Comparison of ENCODE assay signal across 17 mouse cellular contexts in genomic region chr1:36437223-36437622, GRCm38 (mm10).
"Had no signal": no experiment of that assay in that cellular context is flagged by ENCODE, and none has a peak within 500 bp of the region (broad histone marks: within the 10 kb centered on the region; RNA-seq: fewer than 3 reads in every experiment).

No protein-coding gene starts in this region.

- H3K4me3 ChIP-seq: midbrain, embryonic 13.5 days; midbrain, embryonic 15.5 days; neural tube, embryonic 13.5 days; neural tube, embryonic 15.5 days had no signal

- H3K9ac ChIP-seq: liver, embryonic 14.5 days; lung, embryonic 14.5 days; midbrain, embryonic 13.5 days; midbrain, embryonic 15.5 days; neural tube, embryonic 13.5 days; neural tube, embryonic 15.5 days had no signal

- H3K4me1 ChIP-seq: midbrain, embryonic 13.5 days; midbrain, embryonic 15.5 days; neural tube, embryonic 15.5 days had no signal

- H3K9me3 ChIP-seq: midbrain, embryonic 13.5 days; midbrain, embryonic 15.5 days; neural tube, embryonic 13.5 days; neural tube, embryonic 15.5 days had no signal

- H3K27me3 ChIP-seq: midbrain, embryonic 13.5 days; midbrain, embryonic 15.5 days; neural tube, embryonic 13.5 days; neural tube, embryonic 15.5 days had no signal

- H3K27ac ChIP-seq: liver, embryonic 14.5 days; midbrain, embryonic 13.5 days; midbrain, embryonic 15.5 days; neural tube, embryonic 13.5 days; neural tube, embryonic 15.5 days had no signal

- DNase-seq: lung, adult 18-20 months; lung, embryonic 14.5 days; lung, postnatal 10 days; lung, postnatal 4 days; retina, postnatal 1 day; right cerebral cortex, adult 18-20 months; right cerebral cortex, postnatal 25 days; right cerebral cortex, postnatal 4 days; spleen, adult 18-20 months; thymus, adult 18-20 months; thymus, postnatal 14 days; thymus, postnatal 36 days had no signal

- ATAC-seq: midbrain, embryonic 13.5 days; midbrain, embryonic 15.5 days had no signal
